Mouse (Mus musculus) CH12.LX (cell line): ENCODE results near the gene Cmklr1. TPM values are rescaled to one million over a fixed set of nuclear protein-coding genes. Genes with fewer than 3 reads are reported as not detected.

ENCODE experiments used
- DNase-seq: peaks from one replicate; pipeline ENCODE4 v3.0.0-alpha.2; 2013; ENCODE audit errors: extremely low read depth
- H3K27ac ChIP-seq: 2 replicates; pipeline ENCODE4 v1.5.1; 2012; ENCODE audit warnings: low read depth, mild to moderate bottlenecking, control low read depth, moderate library complexity; ENCODE audit not compliant: insufficient read depth
- H3K27me3 ChIP-seq: replicated peaks from 2 replicates; pipeline ENCODE3; 2012; ENCODE audit warnings: inconsistent platforms
- H3K36me3 ChIP-seq, 2 experiments: replicated peaks in 1 of 2; 2 replicates each; pipeline versions ENCODE3 to v1.6.1; 2012; ENCODE audit warnings: inconsistent platforms in 1 of 2, low read length in 1 of 2, mild to moderate bottlenecking in 1 of 2, mixed read lengths in 1 of 2, moderate library complexity in 1 of 2; ENCODE audit not compliant: control insufficient read depth in 1 of 2, insufficient read depth in 1 of 2
- H3K4me1 ChIP-seq, 2 experiments: 2 replicates each; pipeline ENCODE4 v1.6.1; 2012; ENCODE audit warnings: inconsistent platforms in 1 of 2, moderate library complexity in 1 of 2; ENCODE audit not compliant: insufficient read depth in 2 of 2, control insufficient read depth in 1 of 2
- H3K4me2 ChIP-seq: 2 replicates; pipeline ENCODE4 v1.6.1; 2012; ENCODE audit warnings: low read depth, mild to moderate bottlenecking, control low read depth; ENCODE audit not compliant: poor library complexity, insufficient read depth, severe bottlenecking
- H3K4me3 ChIP-seq, 3 experiments: fragments of 150-350 bp in 1 of 3; sonication (generic) in 1 of 3; replicated peaks in 1 of 3; 2 replicates each; pipeline versions ENCODE3 to v1.5.1; 2011 to 2012; ENCODE audit warnings: low read depth in 2 of 3, low read length in 2 of 3, mild to moderate bottlenecking in 2 of 3, moderate library complexity in 2 of 3, control low read depth in 1 of 3, improper control_type of control experiment in 1 of 3, inconsistent platforms in 1 of 3, mixed read lengths in 1 of 3; ENCODE audit not compliant: poor library complexity in 1 of 3
- H3K79me2 ChIP-seq: replicated peaks from 2 replicates; pipeline ENCODE4 v1.6.1; 2012; ENCODE audit warnings: mild to moderate bottlenecking, moderate library complexity; ENCODE audit not compliant: control insufficient read depth, poor library complexity, insufficient read depth, severe bottlenecking; ENCODE audit errors: extremely low read depth
- H3K9ac ChIP-seq: 2 replicates; pipeline ENCODE4 v1.6.1; 2012; ENCODE audit warnings: low read depth, mild to moderate bottlenecking, control low read depth, moderate library complexity; ENCODE audit not compliant: insufficient read depth
- H3K9me3 ChIP-seq: replicated peaks from 2 replicates; pipeline ENCODE3; 2012; ENCODE audit warnings: low read length, inconsistent platforms, mixed read lengths
- BHLHE40 ChIP-seq: IDR thresholded peaks from 2 replicates; pipeline ENCODE4 v1.6.1; 2011; ENCODE audit warnings: mild to moderate bottlenecking, low read depth, low read length, improper control_type of control experiment
- CHD1 ChIP-seq: IDR thresholded peaks from 2 replicates; pipeline ENCODE4 v1.6.1; 2012; ENCODE audit warnings: low read depth, low read length, improper control_type of control experiment, inconsistent platforms
- E2F4 ChIP-seq: IDR thresholded peaks from 2 replicates; pipeline ENCODE4 v1.6.1; 2011; ENCODE audit warnings: low read depth, low read length, improper control_type of control experiment; ENCODE audit not compliant: insufficient replicate concordance
- GABPA ChIP-seq: IDR thresholded peaks from 2 replicates; pipeline ENCODE4 v1.6.1; 2012; ENCODE audit warnings: low read depth, low read length, improper control_type of control experiment, inconsistent platforms; ENCODE audit not compliant: insufficient replicate concordance
- HCFC1 ChIP-seq: IDR thresholded peaks from 2 replicates; pipeline ENCODE4 v1.6.1; 2012; ENCODE audit warnings: low read depth, mild to moderate bottlenecking, inconsistent platforms, low read length, improper control_type of control experiment
- KAT2A ChIP-seq: IDR thresholded peaks from 2 replicates; pipeline ENCODE4 v1.6.1; 2012; ENCODE audit warnings: low read length, improper control_type of control experiment, inconsistent platforms; ENCODE audit not compliant: insufficient replicate concordance
- MAFK ChIP-seq: IDR thresholded peaks from 2 replicates; pipeline ENCODE4 v1.6.1; 2011; ENCODE audit warnings: low read length, improper control_type of control experiment; ENCODE audit not compliant: insufficient replicate concordance
- MEF2A ChIP-seq: IDR thresholded peaks from 2 replicates; pipeline ENCODE4 v1.6.1; 2014; ENCODE audit warnings: low read depth, mild to moderate bottlenecking, inconsistent platforms, low read length, improper control_type of control experiment, borderline replicate concordance
- MXI1 ChIP-seq: IDR thresholded peaks from 2 replicates; pipeline ENCODE4 v1.6.1; 2011; ENCODE audit warnings: mild to moderate bottlenecking, low read depth, low read length, improper control_type of control experiment
- POLR2A ChIP-seq: IDR thresholded peaks from 2 replicates; pipeline ENCODE4 v1.6.1; 2011; ENCODE audit warnings: low read depth, mild to moderate bottlenecking, improper control_type of control experiment, low read length
- RAD21 ChIP-seq: IDR thresholded peaks from 2 replicates; pipeline ENCODE4 v1.6.1; 2011; ENCODE audit warnings: low read depth, mild to moderate bottlenecking, low read length, improper control_type of control experiment, moderate library complexity
- RCOR1 ChIP-seq: conservative IDR thresholded peaks from 2 replicates; pipeline ENCODE4 v1.6.1; 2012; ENCODE audit warnings: low read depth, mild to moderate bottlenecking, inconsistent platforms, low read length, improper control_type of control experiment
- SMC3 ChIP-seq: IDR thresholded peaks from 2 replicates; pipeline ENCODE4 v1.6.1; 2011; ENCODE audit warnings: low read depth, low read length, improper control_type of control experiment
- UBTF ChIP-seq: IDR thresholded peaks from 2 replicates; pipeline ENCODE4 v1.6.1; 2012; ENCODE audit warnings: low read depth, mild to moderate bottlenecking, inconsistent platforms, low read length, improper control_type of control experiment, moderate library complexity
- USF1 ChIP-seq: IDR thresholded peaks from 2 replicates; pipeline ENCODE4 v1.6.1; 2014; ENCODE audit warnings: low read depth, mild to moderate bottlenecking, inconsistent platforms, low read length, improper control_type of control experiment
- ZC3H11A ChIP-seq: IDR thresholded peaks from 2 replicates; pipeline ENCODE4 v1.6.1; 2012; ENCODE audit warnings: low read depth, mild to moderate bottlenecking, inconsistent platforms, low read length, improper control_type of control experiment
- ZMIZ1 ChIP-seq: IDR thresholded peaks from 2 replicates; pipeline ENCODE4 v1.6.1; 2012; ENCODE audit warnings: low read depth, mild to moderate bottlenecking, inconsistent platforms, low read length, improper control_type of control experiment
- dilution Hi-C: fragments of 300-500 bp; cut with MboI; formaldehyde crosslinking; loops from 2 replicates; pipeline ENCODE4 v1.14.3; 2020; ENCODE audit warnings: low sequenced_read_pairs; ENCODE audit not compliant: extremely low pct_unique_long_range_greater_than_20kb, extremely low pct_ligation_motif_present
- in situ Hi-C: fragments of 300-500 bp; cut with MboI; formaldehyde crosslinking; loops from 3 replicates; pipeline ENCODE4 v1.14.3; 2019; ENCODE audit warnings: low sequenced_read_pairs, low pct_ligation_motif_present, low pct_unique_long_range_greater_than_20kb, mixed read lengths
- polyA plus RNA-seq: library from polyadenylated mRNA; unstranded; fragments of >175 nt; gene quantifications from 2 replicates; pipeline ENCODE4 v1.2.1, GENCODE M21; 2012; ENCODE audit warnings: low read depth; ENCODE audit not compliant: insufficient read length
- total RNA-seq, 2 experiments: library from RNA; depleted of rRNA; stranded (reverse); fragments of 300-350 nt in 1 of 2; fragments of >200 nt in 1 of 2; gene quantifications; 2 replicates each; pipeline ENCODE4 v1.2.3; 2012 to 2014

The Cmklr1 gene
- total and polyA plus RNA-seq, 3 experiments, result not detected

GRCm38 (mm10) chr5:113690866-113691265, 40.6 kb upstream of the Cmklr1 start:
- peaks cover 13% of the 10 kb centered on the region for H3K9me3 ChIP-seq
- no peak overlapping the region for H3K27ac ChIP-seq
- TF ChIP-seq HCFC1 (no peak), RCOR1 (no peak), SMC3 (no peak), KAT2A (no peak), ZMIZ1 (no peak), MAFK (no peak), USF1 (no peak), POLR2A (no peak), RAD21 (no peak), ZC3H11A (no peak), MXI1 (no peak), CHD1 (no peak), UBTF (no peak), MEF2A (no peak)
- dilution Hi-C loops, result no loop called here
- H3K79me2 ChIP-seq, result no peaks in the 10 kb centered on the region
- peaks cover 8% of the 10 kb centered on the region in 2 experiments; a peak in 2 of 4 replicates for H3K4me1 ChIP-seq
- H3K36me3 ChIP-seq, result no peaks in the 10 kb centered on the region
- H3K27me3 ChIP-seq, result peaks cover 29% of the 10 kb centered on the region
- no peak overlapping the region for H3K9ac ChIP-seq
- H3K4me2 ChIP-seq, result no peak overlapping the region
- no peak for DNase-seq
- H3K4me3 ChIP-seq, result no peak overlapping the region
- in situ Hi-C loops, result no loop called here

GRCm38 (mm10) chr5:113690069-113690548, 39.9 kb upstream of the Cmklr1 start:
- Histone ChIP-seq H3K9me3 (peaks cover 13% of the 10 kb centered on the region), H3K27ac (no peak overlapping the region), H3K4me3 (no peak overlapping the region), H3K9ac (no peak overlapping the region), H3K4me1 (peaks cover 8% of the 10 kb centered on the region in 2 experiments; a peak in 2 of 4 replicates), H3K36me3 (no peaks in the 10 kb centered on the region), H3K79me2 (no peaks in the 10 kb centered on the region), H3K27me3 (peaks cover 24% of the 10 kb centered on the region), H3K4me2 (no peak overlapping the region)
- TF ChIP-seq BHLHE40 (no peak), GABPA (no peak), E2F4 (no peak)
- dilution Hi-C loops, result no loop called here
- DNase-seq, result no peak
- in situ Hi-C loops, result no loop called here
